Mouse (Mus musculus) forebrain, postnatal 0 days (tissue): ENCODE measurements around the gene Lamb3. TPM values are rescaled to one million over a fixed set of nuclear protein-coding genes. Genes with fewer than 3 reads are reported as not detected.

Experiments used
- ATAC-seq: fragments of 200-750 bp; cut with Nextera tagmentation; 2 replicates; pipeline ENCODE4 v1.8.0; 2017; ENCODE audit warnings: mild to moderate bottlenecking, moderate library complexity
- DNase-seq: peaks from one replicate; pipeline ENCODE4 v3.0.0-alpha.2; 2015
- H3K27ac ChIP-seq: fragments of 300-500 bp; sonication (generic); 2 replicates; pipeline ENCODE4 v1.5.1; 2014; ENCODE audit warnings: low read depth, mild to moderate bottlenecking, antibody characterized with exemption, low read length, moderate library complexity, mixed read lengths
- H3K27me3 ChIP-seq: fragments of 300-500 bp; sonication (generic); 2 replicates; pipeline ENCODE4 v1.6.1; 2014; ENCODE audit warnings: mild to moderate bottlenecking, low read length, mixed read lengths; ENCODE audit not compliant: insufficient read depth
- H3K36me3 ChIP-seq: fragments of 300-500 bp; sonication (generic); 2 replicates; pipeline ENCODE4 v1.6.1; 2014; ENCODE audit warnings: mild to moderate bottlenecking, moderate library complexity; ENCODE audit not compliant: insufficient read depth
- H3K4me1 ChIP-seq: fragments of 300-500 bp; sonication (generic); 2 replicates; pipeline ENCODE4 v1.6.1; 2014; ENCODE audit warnings: antibody characterized with exemption; ENCODE audit not compliant: insufficient read depth
- H3K4me2 ChIP-seq: fragments of 300-500 bp; sonication (generic); 2 replicates; pipeline ENCODE4 v1.6.1; 2014; ENCODE audit warnings: low read depth, mild to moderate bottlenecking, moderate library complexity
- H3K4me3 ChIP-seq: fragments of 300-500 bp; sonication (generic); 2 replicates; pipeline ENCODE4 v1.5.1; 2014; ENCODE audit warnings: low read depth, low read length, mixed read lengths
- H3K9ac ChIP-seq: fragments of 300-500 bp; sonication (generic); 2 replicates; pipeline ENCODE4 v1.6.1; 2014; ENCODE audit warnings: mild to moderate bottlenecking
- H3K9me3 ChIP-seq: fragments of 300-500 bp; sonication (generic); 2 replicates; pipeline ENCODE4 v1.6.1; 2016; ENCODE audit warnings: low read length
- CTCF ChIP-seq: sonication (generic); IDR thresholded peaks from 2 replicates; pipeline ENCODE4 v1.5.1; 2016; ENCODE audit warnings: antibody characterized with exemption, control low read depth, low read depth
- WGBS: fragments of 180-500 bp; shearing (Covaris S2); extraction: QIAGEN DNeasy Blood & Tissue Kit; methylation state at CpG from one replicate; pipeline ENCODE4 v1.1.7; 2014; 5-methylcytosine and 5-hydroxymethylcytosine counted together
- polyA plus RNA-seq: library from polyadenylated mRNA; unstranded; fragments of >200 nt; fragmentation: Nextera tagmentation; extraction: Ambion mirVana; gene quantifications from 2 replicates; pipeline ENCODE4 v1.2.1, GENCODE M21; 2015
- total RNA-seq: library from RNA; depleted of rRNA; stranded (reverse); fragments of >200 nt; gene quantifications from 2 replicates; pipeline ENCODE4 v1.2.3, GENCODE M21; 2014

The Lamb3 gene
- total and polyA plus RNA-seq, 2 experiments from 2014 or later, result 1.1 to 1.5 TPM

- WGBS, result 92% methylated on average over 5 of the region's 5 CpGs
- no peak overlapping the region for H3K4me3 ChIP-seq
- H3K9ac ChIP-seq, result no peak overlapping the region
- H3K4me2 ChIP-seq, result no peak overlapping the region
- TF ChIP-seq CTCF, result no peak
- no peaks in the 10 kb centered on the region for H3K27me3 ChIP-seq
- H3K27ac ChIP-seq, result no peak overlapping the region
- H3K4me1 ChIP-seq, result no peaks in the 10 kb centered on the region
- H3K36me3 ChIP-seq, result no peaks in the 10 kb centered on the region
- no peak for ATAC-seq
- no peaks in the 10 kb centered on the region for H3K9me3 ChIP-seq
- no peak for DNase-seq
Measured at GRCm38 (mm10) chr1:193289914-193290313, 82.4 kb downstream of the Lamb3 start.

- Histone ChIP-seq H3K4me1 (no peaks in the 10 kb centered on the region), H3K27me3 (no peaks in the 10 kb centered on the region), H3K9me3 (no peaks in the 10 kb centered on the region), H3K4me3 (no peak overlapping the region), H3K27ac (no peak overlapping the region), H3K4me2 (no peak overlapping the region), H3K9ac (no peak overlapping the region), H3K36me3 (no peaks in the 10 kb centered on the region)
- DNase-seq (no peak), ATAC-seq (no peak)
- TF ChIP-seq CTCF, result no peak
Measured at GRCm38 (mm10) chr1:193290686-193291085, 83.2 kb downstream of the Lamb3 start.

DNA sequence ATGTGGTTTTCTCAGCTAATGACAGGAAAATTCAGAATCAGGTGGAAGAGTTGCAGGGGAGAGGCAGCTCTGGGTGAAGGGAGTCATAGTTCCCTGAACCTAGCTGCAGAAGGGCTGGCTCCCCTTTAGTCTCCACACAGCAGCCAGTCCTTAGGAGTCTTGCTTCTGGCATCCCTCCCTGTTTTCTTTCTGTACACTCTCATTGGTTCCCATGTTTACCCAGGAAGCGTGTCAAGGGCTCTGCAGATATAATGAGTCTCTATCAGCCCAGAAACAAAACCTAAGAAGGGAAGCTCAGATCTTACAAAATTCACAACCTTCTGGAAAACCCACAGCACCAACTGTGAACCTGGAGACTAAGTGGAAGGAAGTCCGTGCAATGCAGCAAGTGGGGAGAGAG, 85.5 kb downstream of the Lamb3 start:
- Histone ChIP-seq H3K9ac (no peak overlapping the region), H3K27ac (no peak overlapping the region), H3K4me1 (no peaks in the 10 kb centered on the region), H3K36me3 (no peaks in the 10 kb centered on the region), H3K4me2 (no peak overlapping the region), H3K27me3 (no peaks in the 10 kb centered on the region), H3K4me3 (no peak overlapping the region), H3K9me3 (no peaks in the 10 kb centered on the region)
- ATAC-seq (no peak), DNase-seq (no peak)
- TF ChIP-seq CTCF, result no peak
- WGBS, result 62% methylated on average over 2 of the region's 2 CpGs

- Histone ChIP-seq H3K4me1 (no peaks in the 10 kb centered on the region), H3K27me3 (no peaks in the 10 kb centered on the region), H3K4me3 (no peak overlapping the region), H3K27ac (no peak overlapping the region), H3K9me3 (no peaks in the 10 kb centered on the region), H3K36me3 (no peaks in the 10 kb centered on the region), H3K4me2 (no peak overlapping the region), H3K9ac (no peak overlapping the region)
- DNase-seq (no peak), ATAC-seq (no peak)
- 84% methylated on average over 3 of the region's 3 CpGs for WGBS
- no peak for TF ChIP-seq CTCF
Measured at GRCm38 (mm10) chr1:193293926-193294325, 86.4 kb downstream of the Lamb3 start.

DNA sequence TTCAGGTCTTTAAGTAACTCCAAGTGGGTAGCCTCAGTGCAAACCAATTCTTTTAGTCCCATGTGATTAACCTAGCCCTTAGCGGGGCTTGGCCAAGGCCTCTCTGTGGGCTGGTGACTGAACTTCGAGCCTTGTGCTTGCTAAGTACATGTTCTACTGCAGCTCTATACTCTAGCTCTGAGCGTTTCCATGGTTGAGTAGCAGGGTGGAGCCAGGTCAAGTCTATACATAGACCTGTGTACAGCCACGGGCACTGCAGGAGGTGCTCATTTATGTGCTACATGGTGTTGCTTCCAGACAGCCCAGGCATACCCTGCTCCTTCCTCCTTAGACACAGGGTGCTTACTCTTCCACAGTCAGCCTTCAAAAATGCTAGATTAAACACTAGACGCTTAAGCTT, 88.4 kb downstream of the Lamb3 start:
- no peak for TF ChIP-seq CTCF
- no peak overlapping the region for H3K4me2 ChIP-seq
- H3K9me3 ChIP-seq, result no peaks in the 10 kb centered on the region
- no peak overlapping the region for H3K9ac ChIP-seq
- no peaks in the 10 kb centered on the region for H3K4me1 ChIP-seq
- no peak for DNase-seq
- 85% methylated on average over 5 of the region's 5 CpGs for WGBS
- ATAC-seq, result no peak
- H3K27ac ChIP-seq, result no peak overlapping the region
- no peak overlapping the region for H3K4me3 ChIP-seq
- no peaks in the 10 kb centered on the region for H3K27me3 ChIP-seq
- no peaks in the 10 kb centered on the region for H3K36me3 ChIP-seq

GRCm38 (mm10) chr1:193298141-193298765, 90.8 kb downstream of the Lamb3 start:
- Histone ChIP-seq H3K9me3 (no peaks in the 10 kb centered on the region), H3K27me3 (no peaks in the 10 kb centered on the region), H3K4me1 (no peaks in the 10 kb centered on the region), H3K4me3 (no peak overlapping the region), H3K36me3 (no peaks in the 10 kb centered on the region), H3K9ac (no peak overlapping the region), H3K27ac (no peak overlapping the region), H3K4me2 (no peak overlapping the region)
- TF ChIP-seq CTCF, result no peak
- ATAC-seq (peak; percentile 40; the same call in 1 of the 2 replicates), DNase-seq (peak; percentile 43)
- 50% methylated on average over 3 of the region's 3 CpGs for WGBS

- Histone ChIP-seq H3K9ac (no peak overlapping the region), H3K9me3 (no peaks in the 10 kb centered on the region), H3K36me3 (no peaks in the 10 kb centered on the region), H3K27ac (no peak overlapping the region), H3K27me3 (no peaks in the 10 kb centered on the region), H3K4me3 (no peak overlapping the region), H3K4me1 (no peaks in the 10 kb centered on the region), H3K4me2 (no peak overlapping the region)
- no peak for ATAC-seq
- no peak for DNase-seq
- 62% methylated on average over 1 of the region's 1 CpGs for WGBS
- TF ChIP-seq CTCF, result no peak
Measured at GRCm38 (mm10) chr1:193299995-193300394, 92.5 kb downstream of the Lamb3 start.
